Mouse (Mus musculus) heart, postnatal 25 days (tissue): ENCODE data around the gene Olfr1030. TPM values are rescaled to one million over a fixed set of nuclear protein-coding genes. Genes with fewer than 3 reads are reported as not detected.
A peak's percentile ranks its signal among the peaks of the same experiment; 100 is the strongest.
"Not testable (repeated sequence)": the region's sequence is repeated elsewhere in the genome, so short reads cannot be mapped to it uniquely, and the experiment has no call there.

ENCODE experiments used
- DNase-seq: peaks from one replicate; pipeline ENCODE4 v3.0.0; 2022; ENCODE audit warnings: low spot score
- intact Hi-C: fragments of 180-260 bp; cut with DNase I; formaldehyde crosslinking; loops from one replicate; pipeline ENCODE4 v1.15.1; 2025
- total RNA-seq, 2 experiments: library from RNA; stranded (reverse); gene quantifications; 2 replicates each; pipeline ENCODE4 v1.2.3; 2021

Olfr1030 gene
- total RNA-seq = not detected

DNA sequence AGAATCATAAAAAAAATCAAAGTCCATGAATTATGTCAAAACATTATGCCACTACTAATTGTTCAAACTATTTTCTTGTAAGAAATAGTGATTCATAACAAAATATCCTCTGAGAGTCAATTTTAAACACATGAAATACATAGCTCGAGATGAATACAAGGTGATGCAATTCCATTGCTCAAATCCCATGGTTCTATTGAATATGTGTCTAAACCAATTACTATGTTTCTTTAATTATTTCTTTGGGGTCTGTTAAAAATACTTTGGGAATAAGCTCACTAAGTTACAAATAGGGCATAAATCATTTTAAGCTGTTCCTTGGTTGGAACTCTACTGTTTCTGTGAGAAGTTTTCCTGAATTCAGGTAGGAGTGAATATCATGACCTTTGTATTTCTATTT is at the start of gene Olfr1030:
Olfr1030 (plus strand) TSS at position 301 of the 400 bp plus-strand sequence.
- DNase-seq = no peak
- intact Hi-C loops = no loop called here

DNA sequence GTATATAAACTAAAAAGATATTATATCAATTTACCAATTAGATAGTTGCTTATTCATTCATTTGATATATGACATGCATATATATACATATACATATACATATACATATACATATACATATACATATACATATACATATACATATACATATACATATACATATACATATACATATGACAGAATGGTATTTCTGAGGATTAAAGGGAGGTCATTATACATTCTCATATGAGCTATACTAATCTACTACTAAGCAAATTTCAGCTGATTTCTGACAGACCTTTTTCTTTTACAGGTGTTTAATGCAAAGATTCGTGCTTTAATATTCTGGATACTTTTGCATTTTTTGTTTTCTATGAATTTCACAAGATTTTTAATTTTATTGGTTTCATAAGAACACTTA is 28.9 kb upstream of the Olfr1030 start, which contains the start of gene Olfr1028:
Olfr1028 (plus strand) TSS at position 301 of the 400 bp plus-strand sequence.
- intact Hi-C loops = no loop called here
- DNase-seq = no peak

DNA sequence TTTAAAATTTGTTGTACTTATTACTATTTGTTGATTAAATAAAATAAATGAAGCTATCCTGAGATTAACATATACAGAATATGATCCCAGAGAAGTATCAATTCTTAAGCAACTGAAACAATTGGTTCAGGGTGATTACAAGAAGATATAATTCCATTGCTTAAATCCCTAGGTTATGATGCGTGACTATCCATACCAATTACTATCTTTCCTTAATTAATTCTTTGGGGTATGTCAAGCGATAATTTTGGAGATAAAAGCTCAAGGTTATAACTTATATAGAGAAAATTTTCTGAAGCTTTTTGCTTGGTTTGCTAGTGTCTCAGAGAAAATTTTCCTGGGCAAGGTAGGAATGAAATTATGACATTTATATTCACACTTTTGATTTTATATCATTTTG is 5.5 kb upstream of the Olfr1030 start, which contains the start of gene Olfr1029:
Olfr1029 (plus strand) TSS at position 301 of the 400 bp plus-strand sequence.
- intact Hi-C loops = no loop called here

DNA sequence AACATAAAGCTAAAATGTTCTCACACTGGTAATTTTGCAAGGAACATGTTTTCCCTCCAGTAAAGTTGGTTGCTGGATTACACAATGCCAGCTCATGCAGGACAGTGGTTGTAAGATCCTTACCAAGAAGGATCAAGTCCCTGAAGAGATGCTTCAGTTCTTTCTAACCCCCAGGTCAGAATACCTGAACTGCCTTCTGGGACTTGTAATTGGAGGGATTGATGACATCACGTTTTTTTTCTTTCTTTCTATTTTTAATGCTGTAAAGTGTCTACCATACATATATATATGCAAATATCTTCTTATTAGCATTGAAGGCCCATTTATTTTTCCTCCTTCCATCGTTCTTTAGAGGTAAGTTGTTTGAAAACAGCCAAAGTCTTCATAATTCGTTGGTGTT is 10.9 kb downstream of the Olfr1030 start, which contains the start of gene Olfr1031:
Olfr1031 (plus strand) TSS at position 301 of the 400 bp plus-strand sequence.
- intact Hi-C loops = no loop called here
- no peak for DNase-seq

More for the DNA sequence above, 5.5 kb upstream of the Olfr1030 start, which contains the start of gene Olfr1029:
- no peak for DNase-seq

DNA sequence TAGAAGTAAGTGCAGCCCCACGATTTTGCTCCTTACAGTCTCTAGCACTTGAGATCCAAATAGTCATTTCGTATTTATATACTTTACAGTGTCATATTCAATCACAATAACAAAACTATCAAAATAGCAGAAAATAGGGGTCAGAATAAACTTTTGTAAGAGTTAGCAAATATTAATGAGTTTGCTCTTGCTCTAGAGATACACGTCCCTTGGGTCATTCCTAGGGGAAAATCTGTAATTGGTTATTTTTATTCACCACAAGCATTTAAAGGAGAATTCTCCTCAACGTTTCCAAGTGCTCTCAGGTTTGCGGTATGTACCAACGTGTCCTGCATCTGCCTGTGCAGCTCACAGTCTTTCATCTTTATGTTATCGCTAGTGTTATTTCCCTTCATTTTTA is 26.2 kb downstream of the Olfr1030 start, which contains the start of gene Olfr1032:
Olfr1032 (plus strand) TSS at position 301 of the 400 bp plus-strand sequence.
- intact Hi-C loops = no loop called here
- DNase-seq = no peak

DNA sequence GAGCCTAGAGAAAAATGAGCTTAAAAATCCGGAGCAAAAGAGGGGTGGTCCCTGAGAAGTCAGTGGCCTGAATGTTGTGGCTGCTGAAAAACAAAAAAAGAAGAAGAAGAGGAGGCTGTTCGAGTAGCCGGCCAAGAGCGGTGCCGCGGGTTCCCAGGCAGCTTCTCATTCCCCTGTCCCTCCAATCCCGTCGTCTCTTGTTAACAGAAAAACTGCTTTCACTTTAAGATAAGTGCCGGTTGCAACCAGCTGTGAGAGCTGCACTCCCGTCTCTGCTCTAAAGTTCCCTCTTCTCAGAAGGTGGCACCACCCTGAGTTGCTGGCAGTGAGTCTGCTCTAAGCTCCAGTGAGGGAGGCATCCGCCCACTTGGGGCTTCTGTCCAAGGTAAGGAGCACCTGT is 41.3 kb downstream of the Olfr1030 start, which contains the start of gene Olfr1033:
Olfr1033 (plus strand) TSS at position 228 of the 400 bp plus-strand sequence.
- intact Hi-C loops = not testable (repeated sequence)
- peak; percentile 12 for DNase-seq

DNA sequence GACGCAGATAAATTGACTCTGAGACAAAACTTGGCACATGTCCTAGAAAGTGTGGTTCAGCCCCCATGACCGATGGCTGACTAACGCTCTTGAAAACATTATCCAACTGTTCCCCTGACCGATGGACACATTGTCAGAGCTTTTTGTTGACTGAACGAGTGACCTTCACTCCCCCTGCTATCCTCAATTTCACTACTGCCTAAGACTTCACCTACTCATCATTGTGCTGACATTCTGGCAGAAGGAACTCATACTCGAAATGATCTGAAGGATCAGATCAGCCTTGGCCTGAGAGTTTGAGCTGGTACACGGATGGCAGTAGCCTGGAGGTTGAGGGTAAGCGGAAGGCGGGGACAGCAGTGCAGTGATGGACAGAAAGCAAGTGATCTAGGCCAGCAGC is 42.4 kb downstream of the Olfr1030 start:
- intact Hi-C loops, DNase-seq: not testable (repeated sequence)

Other genes starting within 250 kb of the Olfr1030 start
- gene Olfr1012, start 216.5 kb upstream of the Olfr1030 start, total RNA-seq = not detected
- gene Olfr1013, start 212.2 kb upstream of the Olfr1030 start, total RNA-seq = not detected
- gene Olfr1014, start 206.6 kb upstream of the Olfr1030 start, total RNA-seq = not detected
- gene Olfr1015, start 197.3 kb upstream of the Olfr1030 start, total RNA-seq = not detected
- not detected for gene Olfr1016, start 176.7 kb upstream of the Olfr1030 start, total RNA-seq
- not detected for gene Olfr1018, start 160.8 kb upstream of the Olfr1030 start, total RNA-seq
- gene Olfr1019, start 133.8 kb upstream of the Olfr1030 start, total RNA-seq = not detected
- not detected for gene Olfr1020, start 132.2 kb upstream of the Olfr1030 start, total RNA-seq
- not detected for gene Olfr1022, start 110.7 kb upstream of the Olfr1030 start, total RNA-seq
- not detected for gene Olfr1023, start 93.6 kb upstream of the Olfr1030 start, total RNA-seq
- gene Olfr1024, start 74.2 kb upstream of the Olfr1030 start, total RNA-seq = not detected
- gene Olfr1025-ps1, start 64.1 kb upstream of the Olfr1030 start, total RNA-seq = not detected
- not detected for gene Olfr1026, start 57.7 kb upstream of the Olfr1030 start, total RNA-seq
- gene Olfr1028, start 28.8 kb upstream of the Olfr1030 start, total RNA-seq = not detected
- not detected for gene Olfr1029, start 5.4 kb upstream of the Olfr1030 start, total RNA-seq
- gene Olfr1031, start 11.0 kb downstream of the Olfr1030 start, total RNA-seq = not detected
- gene Olfr1032, start 26.3 kb downstream of the Olfr1030 start, total RNA-seq = not detected
- gene Olfr1033, start 41.4 kb downstream of the Olfr1030 start, total RNA-seq = 1 to 10 TPM; 5.3 to 6.2 TPM
- gene Olfr1034, start 66.6 kb downstream of the Olfr1030 start, total RNA-seq = under 1 TPM; 0.14 to 0.16 TPM
- gene Olfr1036, start 94.7 kb downstream of the Olfr1030 start, total RNA-seq = not detected
- not detected for gene Olfr1037, start 108.1 kb downstream of the Olfr1030 start, total RNA-seq
- not detected for gene Olfr1039, start 156.7 kb downstream of the Olfr1030 start, total RNA-seq
- not detected for gene Olfr1040, start 167.5 kb downstream of the Olfr1030 start, total RNA-seq
- gene Olfr1042, start 182.6 kb downstream of the Olfr1030 start, total RNA-seq = not detected
- gene Olfr1043, start 188.2 kb downstream of the Olfr1030 start, total RNA-seq = not detected
- not detected for gene Olfr1044, start 198.5 kb downstream of the Olfr1030 start, total RNA-seq
- not detected for gene Olfr52, start 206.4 kb downstream of the Olfr1030 start, total RNA-seq
- gene Olfr1045, start 223.7 kb downstream of the Olfr1030 start, total RNA-seq = not detected
- gene Olfr1046, start 240.0 kb downstream of the Olfr1030 start, total RNA-seq = not detected